Mouse (Mus musculus) embryonic facial prominence, embryonic 12.5 days (tissue): ENCODE data around the gene Rplp0. TPM values are rescaled to one million over a fixed set of nuclear protein-coding genes. Genes with fewer than 3 reads are reported as not detected.
"Not testable (repeated sequence)": the region's sequence is repeated elsewhere in the genome, so short reads cannot be mapped to it uniquely, and the experiment has no call there.

Source experiments
- ATAC-seq: fragments of 200-750 bp; cut with Nextera tagmentation; 2 replicates; pipeline ENCODE4 v1.8.0; 2017; ENCODE audit not compliant: insufficient number of reproducible peaks, insufficient read depth, low FRiP score, low TSS enrichment
- H3K27ac ChIP-seq: fragments of 300-500 bp; sonication (generic); 2 replicates; pipeline ENCODE4 v1.5.1; 2016; ENCODE audit warnings: mild to moderate bottlenecking
- H3K27me3 ChIP-seq: fragments of 300-500 bp; sonication (generic); 2 replicates; pipeline ENCODE4 v1.6.1; 2016; ENCODE audit warnings: mild to moderate bottlenecking, moderate library complexity
- H3K36me3 ChIP-seq: fragments of 300-500 bp; sonication (generic); 2 replicates; pipeline ENCODE4 v1.6.1; 2016; ENCODE audit warnings: mild to moderate bottlenecking
- H3K4me1 ChIP-seq: fragments of 300-500 bp; sonication (generic); 2 replicates; pipeline ENCODE4 v1.6.1; 2016
- H3K4me2 ChIP-seq: fragments of 300-500 bp; sonication (generic); replicated peaks from 2 replicates; pipeline ENCODE4 v1.6.1; 2016; ENCODE audit warnings: mild to moderate bottlenecking, moderate library complexity
- H3K4me3 ChIP-seq: fragments of 300-500 bp; sonication (generic); 2 replicates; pipeline ENCODE4 v1.5.1; 2016; ENCODE audit warnings: mild to moderate bottlenecking
- H3K9ac ChIP-seq: fragments of 300-500 bp; sonication (generic); 2 replicates; pipeline ENCODE4 v1.6.1; 2016; ENCODE audit warnings: mild to moderate bottlenecking, moderate library complexity
- H3K9me3 ChIP-seq: fragments of 300-500 bp; sonication (generic); 2 replicates; pipeline ENCODE4 v1.6.1; 2016; ENCODE audit warnings: mild to moderate bottlenecking, moderate library complexity
- WGBS: fragments of 180-500 bp; shearing (Covaris S2); methylation state at CpG from one replicate; pipeline ENCODE4 v1.1.7; 2016; 5-methylcytosine and 5-hydroxymethylcytosine counted together
- polyA plus RNA-seq: library from polyadenylated mRNA; unstranded; fragments of >200 nt; fragmentation: Nextera tagmentation; extraction: Ambion mirVana; gene quantifications from 2 replicates; pipeline ENCODE4 v1.2.1, GENCODE M21; 2016

The Rplp0 gene
- polyA plus RNA-seq, 1 experiment from 2014 or later, result 1,232 TPM

DNA sequence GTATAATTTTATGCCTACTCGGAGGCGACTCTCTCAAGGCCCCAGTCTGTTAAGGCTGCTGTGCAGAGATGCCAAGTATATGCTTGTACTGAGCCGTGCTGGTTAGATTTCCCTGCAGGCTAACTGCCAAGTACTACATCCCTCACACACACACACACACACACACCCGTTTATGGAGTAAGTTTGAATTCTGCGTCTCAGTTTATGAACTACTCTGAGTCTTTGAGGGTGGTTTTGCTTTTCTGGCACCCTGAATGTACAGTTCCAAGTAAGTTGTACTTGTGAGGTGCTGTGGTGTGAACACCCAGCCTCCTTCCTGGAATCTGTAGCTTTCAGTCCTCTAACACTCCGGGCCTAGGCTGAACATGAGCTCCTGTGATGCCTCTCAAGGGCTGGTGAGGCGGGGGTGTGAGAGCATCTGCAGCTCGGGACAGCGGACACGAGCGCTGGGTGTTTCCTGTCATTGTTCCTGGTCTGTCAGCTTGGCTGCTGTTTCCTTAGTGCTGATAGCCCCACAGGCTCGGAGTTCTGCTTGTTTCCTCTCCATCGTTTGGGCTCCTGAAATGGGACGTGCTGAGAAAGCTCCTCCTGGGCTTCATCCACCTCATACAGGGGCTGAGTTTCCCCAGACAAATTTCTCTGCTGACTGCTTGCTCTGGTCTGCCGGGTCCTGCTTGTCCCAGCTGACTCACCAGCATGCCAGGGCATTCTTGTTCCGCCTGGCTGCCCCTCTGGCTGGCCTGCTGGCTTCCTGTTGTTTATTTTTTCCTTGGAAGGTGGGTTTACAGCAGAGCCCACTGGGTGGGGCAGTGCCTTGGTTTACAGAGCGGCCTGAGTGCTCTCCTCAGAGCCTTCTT, 13.6 kb downstream of the Rplp0 start:
- Histone ChIP-seq H3K27me3 (no peaks in the 10 kb centered on the region), H3K9me3 (no peaks in the 10 kb centered on the region), H3K4me2 (no peak overlapping the region), H3K4me3 (no peak overlapping the region), H3K36me3 (peaks cover 58% of the 10 kb centered on the region), H3K9ac (peak overlapping the region; percentile 19; the same call in 1 of the 2 replicates), H3K4me1 (peaks cover 13% of the 10 kb centered on the region; the same call in 1 of the 2 replicates), H3K27ac (peak overlapping the region; percentile 54)
- ATAC-seq, result no peak
- 54% methylated on average over 17 of the region's 17 CpGs for WGBS

DNA sequence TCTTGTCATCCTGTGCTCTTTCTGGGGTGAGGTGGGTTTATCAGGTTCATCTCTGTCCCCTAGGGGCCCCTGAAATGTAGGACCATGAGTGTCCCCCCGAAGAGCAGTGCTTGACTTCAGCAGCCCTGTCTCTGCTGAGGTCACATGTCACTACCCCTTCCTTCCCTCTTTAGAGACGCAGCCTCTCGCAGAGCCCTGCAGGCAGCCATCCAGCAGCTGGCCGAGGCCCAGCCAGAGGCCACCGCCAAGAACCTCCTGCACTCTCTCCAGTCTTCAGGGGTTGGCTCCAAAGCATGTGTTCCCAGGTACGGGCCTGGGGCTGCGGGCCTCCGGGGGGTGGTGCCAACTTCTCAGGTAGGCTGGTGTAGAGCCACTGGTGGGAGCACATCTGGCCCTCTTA, 15.7 kb downstream of the Rplp0 start:
- Histone ChIP-seq H3K27me3 (no peaks in the 10 kb centered on the region), H3K27ac (no peak overlapping the region), H3K36me3 (peaks cover 79% of the 10 kb centered on the region), H3K4me3 (no peak overlapping the region), H3K9me3 (no peaks in the 10 kb centered on the region), H3K4me1 (peaks cover 7% of the 10 kb centered on the region; the same call in 1 of the 2 replicates), H3K9ac (no peak overlapping the region), H3K4me2 (no peak overlapping the region)
- WGBS, result 92% methylated on average over 8 of the region's 8 CpGs
- ATAC-seq, result no peak

- not testable (repeated sequence) for H3K4me2 ChIP-seq, H3K27me3 ChIP-seq, H3K9ac ChIP-seq, H3K4me3 ChIP-seq, H3K4me1 ChIP-seq, H3K27ac ChIP-seq, ATAC-seq
- 98% methylated on average over 4 of the region's 4 CpGs for WGBS
- peaks cover 96% of the 10 kb centered on the region for H3K36me3 ChIP-seq
- H3K9me3 ChIP-seq, result peaks cover 11% of the 10 kb centered on the region
These were observed 18.4 kb downstream of the Rplp0 start for GRCm38 (mm10) chr5:115577686-115578085.

DNA sequence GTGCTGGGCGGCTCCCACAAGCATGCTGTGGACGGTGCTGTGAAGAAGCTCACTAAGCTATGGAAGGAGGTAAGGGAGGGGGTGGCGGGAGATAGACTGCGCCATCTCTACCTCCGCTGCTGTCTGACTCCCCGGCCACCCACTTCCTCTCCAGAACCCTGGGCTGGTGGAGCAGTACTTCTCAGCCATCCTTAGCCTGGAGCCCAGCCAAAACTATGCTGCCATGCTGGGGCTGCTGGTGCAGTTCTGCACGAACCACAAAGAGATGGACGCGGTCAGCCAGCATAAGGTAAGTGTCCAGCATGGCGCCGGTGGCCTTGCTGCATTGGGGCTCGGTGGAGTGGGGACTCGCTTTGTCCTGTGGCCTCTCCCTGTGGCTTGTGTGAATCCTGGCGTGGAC, 19.7 kb downstream of the Rplp0 start:
- Histone ChIP-seq H3K9ac (no peak overlapping the region), H3K4me1 (no peaks in the 10 kb centered on the region), H3K4me3 (no peak overlapping the region), H3K27ac (no peak overlapping the region), H3K9me3 (peaks cover 16% of the 10 kb centered on the region), H3K27me3 (no peaks in the 10 kb centered on the region), H3K36me3 (peaks cover 97% of the 10 kb centered on the region), H3K4me2 (no peak overlapping the region)
- WGBS, result 92% methylated on average over 14 of the region's 14 CpGs
- no peak for ATAC-seq

GRCm38 (mm10) chr5:115579363-115579762, 20.1 kb downstream of the Rplp0 start:
- peaks cover 97% of the 10 kb centered on the region for H3K36me3 ChIP-seq
- no peak for ATAC-seq
- H3K9ac ChIP-seq, result no peak overlapping the region
- H3K27me3 ChIP-seq, result no peaks in the 10 kb centered on the region
- 94% methylated on average over 5 of the region's 5 CpGs for WGBS
- peaks cover 16% of the 10 kb centered on the region for H3K9me3 ChIP-seq
- no peak overlapping the region for H3K27ac ChIP-seq
- H3K4me1 ChIP-seq, result no peaks in the 10 kb centered on the region
- no peak overlapping the region for H3K4me3 ChIP-seq
- H3K4me2 ChIP-seq, result no peak overlapping the region

DNA sequence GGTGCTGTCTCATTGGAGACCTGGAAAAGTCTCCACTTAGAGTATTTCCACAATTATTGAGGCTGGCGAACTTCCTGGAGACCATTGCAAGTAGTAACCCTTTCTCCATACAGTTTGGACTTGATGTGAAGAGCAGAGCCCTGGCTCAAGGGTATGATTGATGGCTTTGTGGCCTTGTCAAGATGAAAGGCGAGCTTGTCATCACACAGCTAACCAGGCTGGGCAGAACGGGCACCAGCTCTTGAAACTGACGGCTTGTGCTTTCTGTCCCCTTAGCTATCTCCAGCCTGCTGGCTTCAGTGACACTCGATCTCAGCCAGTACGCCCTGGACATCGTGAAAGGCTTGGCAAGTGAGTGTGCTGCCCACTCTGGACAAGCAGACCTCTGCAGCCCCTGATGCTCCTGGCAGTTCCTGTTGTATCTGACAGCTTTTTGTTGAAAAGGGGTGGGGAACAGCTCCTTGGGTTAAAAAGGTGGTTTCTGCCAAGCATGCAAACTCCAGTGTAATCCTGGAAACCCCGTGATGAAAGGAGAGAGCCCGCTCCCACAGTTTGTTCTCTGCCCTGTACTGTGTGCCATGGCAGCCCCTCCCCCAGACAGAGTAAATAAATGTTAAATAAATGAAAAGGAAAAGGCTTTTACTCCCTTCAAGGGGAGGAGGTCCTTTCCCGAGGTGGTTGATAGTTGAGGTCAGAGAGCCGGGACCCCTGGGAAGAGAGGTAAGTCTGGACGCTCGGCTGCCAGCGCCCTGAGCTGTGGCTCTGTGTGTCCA, 21.1 kb downstream of the Rplp0 start:
- H3K27me3 ChIP-seq, result no peaks in the 10 kb centered on the region
- no peak overlapping the region for H3K27ac ChIP-seq
- no peaks in the 10 kb centered on the region for H3K4me1 ChIP-seq
- WGBS, result 91% methylated on average over 14 of the region's 14 CpGs
- H3K36me3 ChIP-seq, result peaks cover 97% of the 10 kb centered on the region
- no peak overlapping the region for H3K9ac ChIP-seq
- H3K4me2 ChIP-seq, result no peak overlapping the region
- H3K9me3 ChIP-seq, result peaks cover 16% of the 10 kb centered on the region
- H3K4me3 ChIP-seq, result no peak overlapping the region
- ATAC-seq, result no peak

- no peak for ATAC-seq
- Histone ChIP-seq H3K4me2 (no peak overlapping the region), H3K36me3 (peaks cover 99% of the 10 kb centered on the region), H3K27me3 (no peaks in the 10 kb centered on the region), H3K9ac (no peak overlapping the region), H3K4me3 (no peak overlapping the region), H3K27ac (no peak overlapping the region), H3K4me1 (no peaks in the 10 kb centered on the region), H3K9me3 (peaks cover 16% of the 10 kb centered on the region)
- WGBS, result 91% methylated on average over 9 of the region's 9 CpGs
These were observed 22.4 kb downstream of the Rplp0 start for GRCm38 (mm10) chr5:115581662-115582061.

DNA sequence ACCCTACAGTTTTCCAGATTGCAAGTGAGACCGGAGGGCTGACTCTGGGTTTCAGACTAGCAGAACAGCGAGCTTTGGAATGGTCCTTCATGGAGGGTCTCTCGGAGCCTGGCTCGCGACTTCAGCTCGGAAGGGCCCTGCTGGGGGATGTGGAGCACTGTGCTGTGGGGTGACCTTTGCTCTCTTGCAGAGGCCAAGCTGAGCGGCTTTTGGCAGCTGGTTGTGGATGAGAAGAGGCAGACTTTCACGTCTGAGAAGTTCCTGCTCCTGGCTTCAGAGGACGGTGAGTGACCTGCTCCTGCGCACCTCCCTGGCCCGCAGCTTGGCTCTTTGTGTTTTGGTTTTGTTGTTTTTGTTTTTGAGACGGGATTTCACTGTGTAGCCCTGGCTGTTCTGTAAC, 26.3 kb downstream of the Rplp0 start:
- Histone ChIP-seq H3K27ac (no peak overlapping the region), H3K36me3 (peaks cover 97% of the 10 kb centered on the region), H3K4me1 (no peaks in the 10 kb centered on the region), H3K9ac (no peak overlapping the region), H3K9me3 (peaks cover 16% of the 10 kb centered on the region), H3K4me2 (no peak overlapping the region), H3K4me3 (no peak overlapping the region), H3K27me3 (no peaks in the 10 kb centered on the region)
- WGBS, result 86% methylated on average over 12 of the region's 12 CpGs
- no peak for ATAC-seq

GRCm38 (mm10) chr5:115586166-115586565, 26.9 kb downstream of the Rplp0 start:
- Histone ChIP-seq H3K4me3 (no peak overlapping the region), H3K4me1 (no peaks in the 10 kb centered on the region), H3K9ac (no peak overlapping the region), H3K9me3 (peaks cover 16% of the 10 kb centered on the region), H3K27me3 (no peaks in the 10 kb centered on the region), H3K27ac (no peak overlapping the region), H3K36me3 (peaks cover 97% of the 10 kb centered on the region), H3K4me2 (no peak overlapping the region)
- no peak for ATAC-seq
- 82% methylated on average over 15 of the region's 15 CpGs for WGBS

DNA sequence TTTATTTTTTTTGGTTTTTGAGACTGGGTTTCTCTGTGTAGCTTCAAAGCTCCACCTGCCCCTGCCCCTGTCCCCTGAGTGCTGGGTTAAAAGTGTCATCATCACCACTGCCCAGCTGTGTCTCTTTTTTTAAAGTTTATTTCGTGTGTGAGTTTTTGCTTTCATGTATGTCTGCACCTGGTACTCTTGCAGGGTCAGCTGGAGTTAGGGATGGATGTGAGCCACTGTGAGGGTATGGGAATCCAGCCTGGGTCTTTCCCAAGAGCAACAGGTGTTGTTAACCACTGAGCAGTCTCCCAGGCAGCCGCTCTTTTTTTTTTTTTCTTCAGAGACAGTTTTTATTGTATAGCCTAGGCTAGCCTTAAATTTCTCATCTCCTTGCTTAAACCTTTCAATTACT, 27.5 kb downstream of the Rplp0 start:
- Histone ChIP-seq H3K4me3 (no peak overlapping the region), H3K9me3 (peaks cover 14% of the 10 kb centered on the region), H3K4me1 (no peaks in the 10 kb centered on the region), H3K27ac (no peak overlapping the region), H3K27me3 (no peaks in the 10 kb centered on the region), H3K36me3 (peaks cover 97% of the 10 kb centered on the region), H3K9ac (no peak overlapping the region), H3K4me2 (no peak overlapping the region)
- no peak for ATAC-seq
- WGBS, result 91% methylated on average over 2 of the region's 2 CpGs

GRCm38 (mm10) chr5:115591028-115591427, 31.8 kb downstream of the Rplp0 start:
- Histone ChIP-seq H3K9ac (no peak overlapping the region), H3K4me2 (no peak overlapping the region), H3K4me3 (no peak overlapping the region), H3K4me1 (no peaks in the 10 kb centered on the region), H3K27ac (no peak overlapping the region), H3K36me3 (peaks cover 97% of the 10 kb centered on the region), H3K27me3 (no peaks in the 10 kb centered on the region), H3K9me3 (no peaks in the 10 kb centered on the region)
- WGBS, result 88% methylated on average over 11 of the region's 11 CpGs
- no peak for ATAC-seq

- H3K4me2 ChIP-seq, result no peak overlapping the region
- H3K4me1 ChIP-seq, result no peaks in the 10 kb centered on the region
- peaks cover 97% of the 10 kb centered on the region for H3K36me3 ChIP-seq
- H3K4me3 ChIP-seq, result no peak overlapping the region
- H3K9me3 ChIP-seq, result no peaks in the 10 kb centered on the region
- ATAC-seq, result no peak
- no peaks in the 10 kb centered on the region for H3K27me3 ChIP-seq
- H3K27ac ChIP-seq, result no peak overlapping the region
- H3K9ac ChIP-seq, result no peak overlapping the region
- WGBS, result 96% methylated on average over 2 of the region's 2 CpGs
These were observed 32.2 kb downstream of the Rplp0 start for GRCm38 (mm10) chr5:115591506-115591905.
